Mouse (Mus musculus) lung, postnatal 0 days (tissue): ENCODE measurements at regions not wholly inside any gene's neighbourhood (a gene's known extent, or its start where the extent isn't known, plus 50 kb on each side); places are given as distances from the start of the nearest gene placed in this dataset.

Source experiments
- CTCF ChIP-seq: IDR thresholded peaks from 2 replicates; pipeline ENCODE4 v1.5.1; 2016; ENCODE audit warnings: antibody characterized with exemption, mild to moderate bottlenecking
- EP300 ChIP-seq: IDR thresholded peaks from 2 replicates; pipeline ENCODE4 v1.6.1; 2016; ENCODE audit warnings: antibody characterized with exemption, mild to moderate bottlenecking, control low read depth

DNA sequence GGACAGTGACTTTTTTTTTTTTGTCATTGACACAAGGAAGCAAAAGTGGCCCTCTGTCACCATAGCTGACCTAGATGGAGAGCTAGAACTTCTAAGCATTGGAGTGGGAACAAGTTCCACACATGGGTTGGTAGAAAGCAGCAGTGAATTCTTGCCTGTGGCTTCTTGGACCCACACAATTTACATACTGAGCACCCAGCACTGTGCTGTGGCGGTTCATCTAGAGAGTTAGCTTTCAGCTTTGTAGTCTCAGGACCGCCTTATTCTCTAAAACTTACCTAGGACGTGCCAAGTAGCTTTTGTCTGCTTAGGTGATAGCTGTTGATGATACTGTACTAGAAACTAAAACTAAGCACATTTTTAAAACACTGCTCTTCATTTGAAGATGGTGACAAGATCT is 72.1 kb upstream of the Dgkg start:
- no peak for TF ChIP-seq CTCF
- no peak for TF ChIP-seq EP300
